Mouse (Mus musculus) liver, embryonic 14.5 days (tissue): ENCODE results near the gene Rpap3.

Experiments used
- CTCF ChIP-seq: IDR thresholded peaks from 2 replicates; pipeline ENCODE4 v1.5.1; 2016; ENCODE audit warnings: antibody characterized with exemption, low read depth, control low read depth
- EP300 ChIP-seq: IDR thresholded peaks from 2 replicates; pipeline ENCODE4 v1.6.1; 2016; ENCODE audit warnings: antibody characterized with exemption, low read depth

DNA sequence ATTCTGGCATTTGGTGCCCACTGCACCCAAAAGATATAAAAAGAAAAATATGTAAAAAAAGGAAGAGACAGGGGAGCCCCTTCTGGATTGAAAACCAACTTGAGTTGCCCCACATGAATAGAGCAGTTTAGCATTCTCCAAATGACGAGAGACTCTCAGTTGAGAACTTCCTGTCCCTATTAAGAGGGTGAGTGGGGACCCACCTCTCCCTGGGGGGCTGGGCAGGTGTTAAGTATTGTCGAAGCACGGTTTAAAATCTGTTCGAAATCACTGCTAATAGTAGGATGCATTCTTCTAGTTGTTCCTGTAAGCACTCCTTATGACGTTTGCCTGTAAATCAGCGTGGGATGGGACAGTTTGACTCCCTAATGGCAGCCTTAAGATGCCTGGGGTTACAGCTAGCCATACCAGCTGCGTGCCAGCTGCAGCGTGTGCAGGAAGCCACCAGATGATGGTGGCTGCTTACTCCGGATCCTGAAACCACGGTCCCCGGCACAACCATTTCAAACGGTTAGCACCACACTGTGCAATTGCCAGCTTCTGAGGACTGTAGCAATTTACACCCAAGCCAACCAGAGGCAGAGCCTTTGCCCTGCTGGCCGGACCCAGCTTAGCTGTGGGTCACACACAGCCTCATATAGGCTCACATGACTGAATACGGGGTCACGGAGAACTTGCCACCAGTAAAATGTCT, 15.5 kb upstream of the Rpap3 start:
- TF ChIP-seq CTCF: no peak
- TF ChIP-seq EP300: no peak
